Mouse (Mus musculus) liver, embryonic 14.5 days (tissue): ENCODE results near the gene Mid1ip1. TPM values are rescaled to one million over a fixed set of nuclear protein-coding genes. Genes with fewer than 3 reads are reported as not detected.

Source experiments
- ATAC-seq: fragments of 200-750 bp; cut with Nextera tagmentation; 2 replicates; pipeline ENCODE4 v1.8.0; 2017; ENCODE audit warnings: moderate number of reproducible peaks, mild to moderate bottlenecking, moderate library complexity; ENCODE audit not compliant: insufficient read depth
- DNase-seq, 3 experiments: peaks; one replicate each; pipeline ENCODE4 v3.0.0-alpha.2; 2012 to 2013; ENCODE audit warnings: low read depth in 3 of 3, low spot score in 3 of 3
- H3K27ac ChIP-seq: fragments of 300-500 bp; sonication (generic); 2 replicates; pipeline ENCODE4 v1.5.1; 2014; ENCODE audit warnings: moderate library complexity, mild to moderate bottlenecking, control low read depth, inconsistent platforms
- H3K27me3 ChIP-seq: fragments of 300-500 bp; sonication (generic); 2 replicates; pipeline ENCODE4 v1.6.1; 2014; ENCODE audit warnings: mild to moderate bottlenecking, low read length, moderate library complexity; ENCODE audit not compliant: control insufficient read depth, insufficient read depth
- H3K36me3 ChIP-seq: fragments of 300-500 bp; sonication (generic); replicated peaks from 2 replicates; pipeline ENCODE4 v1.6.1; 2014; ENCODE audit warnings: low read depth; ENCODE audit not compliant: control insufficient read depth, insufficient read depth
- H3K4me1 ChIP-seq, 2 experiments: fragments of 200-500 bp in 1 of 2; fragments of 300-500 bp in 1 of 2; sonication (generic) in 1 of 2; replicated peaks; 2 replicates each; pipeline ENCODE4 v1.6.1; 2012 to 2014; ENCODE audit warnings: antibody characterized with exemption in 1 of 2, inconsistent platforms in 1 of 2, low read length in 1 of 2; ENCODE audit not compliant: control insufficient read depth in 2 of 2, insufficient read depth in 2 of 2
- H3K4me2 ChIP-seq: fragments of 300-500 bp; sonication (generic); 2 replicates; pipeline ENCODE4 v1.6.1; 2014; ENCODE audit warnings: low read depth, mild to moderate bottlenecking, control low read depth, moderate library complexity
- H3K4me3 ChIP-seq, 2 experiments: fragments of 200-500 bp in 1 of 2; fragments of 300-500 bp in 1 of 2; sonication (generic) in 1 of 2; 2 replicates each; pipeline ENCODE4 v1.5.1; 2012 to 2014; ENCODE audit warnings: low read depth in 2 of 2, low read length in 2 of 2, mild to moderate bottlenecking in 2 of 2, control low read depth in 1 of 2, inconsistent platforms in 1 of 2, moderate library complexity in 1 of 2; ENCODE audit not compliant: insufficient read depth in 1 of 2
- H3K9ac ChIP-seq: fragments of 300-500 bp; sonication (generic); replicated peaks from 2 replicates; pipeline ENCODE4 v1.6.1; 2014; ENCODE audit warnings: mild to moderate bottlenecking, control low read depth, moderate library complexity
- H3K9me3 ChIP-seq: fragments of 300-500 bp; sonication (generic); 2 replicates; pipeline ENCODE4 v1.6.1; 2016; ENCODE audit warnings: low read length, mixed read lengths; ENCODE audit not compliant: control insufficient read depth
- CTCF ChIP-seq: IDR thresholded peaks from 2 replicates; pipeline ENCODE4 v1.5.1; 2016; ENCODE audit warnings: antibody characterized with exemption, low read depth, control low read depth
- EP300 ChIP-seq: IDR thresholded peaks from 2 replicates; pipeline ENCODE4 v1.6.1; 2016; ENCODE audit warnings: antibody characterized with exemption, low read depth
- WGBS: fragments of 180-500 bp; shearing (Covaris S2); extraction: QIAGEN DNeasy Blood & Tissue Kit; methylation state at CpG from one replicate; pipeline ENCODE4 v1.1.7; 2014; ENCODE audit not compliant: insufficient replicate concordance; 5-methylcytosine and 5-hydroxymethylcytosine counted together
- polyA plus RNA-seq, 2 experiments: library from polyadenylated mRNA; depleted of rRNA in 1 of 2; stranded (reverse) in 1 of 2; unstranded in 1 of 2; fragments of >200 nt; fragmentation: Nextera tagmentation in 1 of 2; extraction: Ambion mirVana in 1 of 2; gene quantifications; 2 replicates each; pipeline versions ENCODE4 v1.2.1 to v1.2.3; 2012 to 2014

The Mid1ip1 gene
- polyA plus RNA-seq, 2 experiments = 19.0 to 22.2 TPM

GRCm38 (mm10) chrX:10763476-10764016 is 48.7 kb downstream of the Mid1ip1 start:
- no peak for ATAC-seq
- H3K9me3 ChIP-seq = no peaks in the 10 kb centered on the region
- no peaks in the 10 kb centered on the region for H3K36me3 ChIP-seq

More at GRCm38 (mm10) chrX:10763476-10764016, 48.7 kb downstream of the Mid1ip1 start:
- Histone ChIP-seq H3K4me3 (no peak overlapping the region), H3K9ac (no peak overlapping the region), H3K4me2 (no peak overlapping the region), H3K27ac (no peak overlapping the region), H3K4me1 (no peaks in the 10 kb centered on the region), H3K27me3 (no peaks in the 10 kb centered on the region)
- 53% methylated on average over 10 of the region's 10 CpGs for WGBS
- TF ChIP-seq CTCF (no peak), EP300 (no peak)
- DNase-seq = no peak

Other genes with a start within 250 kb of the Mid1ip1 start
- gene Tspan7, start 229.9 kb upstream of the Mid1ip1 start, polyA plus RNA-seq (2012; rRNA removed) = 20.5 and 24.7 TPM in 2 replicates
- gene Tspan7, start 229.9 kb upstream of the Mid1ip1 start, polyA plus RNA-seq (2014; fragmentation: Nextera tagmentation; extraction: Ambion mirVana) = 36.9 and 39.5 TPM in 2 replicates